Mouse (Mus musculus) thymus, postnatal 0 days (tissue): ENCODE data around the gene Jazf1. TPM values are rescaled to one million over a fixed set of nuclear protein-coding genes. Genes with fewer than 3 reads are reported as not detected.

ENCODE experiments used
- DNase-seq: peaks from one replicate; pipeline ENCODE4 v3.0.0-alpha.2; 2015; ENCODE audit warnings: low spot score
- polyA plus RNA-seq: library from polyadenylated mRNA; unstranded; fragments of >200 nt; fragmentation: Nextera tagmentation; extraction: Ambion mirVana; gene quantifications from 2 replicates; pipeline ENCODE4 v1.2.1, GENCODE M21; 2015

Jazf1 gene
- polyA plus RNA-seq, 1 experiment from 2014 or later, result 4.9 TPM

DNA sequence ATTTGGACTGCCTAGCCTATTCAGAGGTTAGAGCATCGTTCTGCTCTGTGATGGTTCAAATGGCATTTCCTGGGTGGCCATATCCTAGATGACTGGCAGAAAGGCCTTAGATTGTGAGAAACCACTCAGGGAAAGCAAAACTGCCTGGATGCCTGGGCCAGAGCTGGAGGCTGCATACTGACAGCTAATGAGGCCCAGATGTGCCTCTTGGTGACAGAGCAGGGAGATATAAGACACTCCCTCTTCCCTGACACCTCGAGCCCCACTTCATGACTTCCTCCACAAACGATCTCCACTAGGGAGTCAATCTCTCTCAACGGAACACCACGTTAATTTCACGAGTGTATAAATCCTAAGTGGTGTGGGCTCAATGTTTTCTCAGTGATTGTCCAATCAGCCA lies 207.7 kb downstream of the Jazf1 start:
- no peak for DNase-seq

DNA sequence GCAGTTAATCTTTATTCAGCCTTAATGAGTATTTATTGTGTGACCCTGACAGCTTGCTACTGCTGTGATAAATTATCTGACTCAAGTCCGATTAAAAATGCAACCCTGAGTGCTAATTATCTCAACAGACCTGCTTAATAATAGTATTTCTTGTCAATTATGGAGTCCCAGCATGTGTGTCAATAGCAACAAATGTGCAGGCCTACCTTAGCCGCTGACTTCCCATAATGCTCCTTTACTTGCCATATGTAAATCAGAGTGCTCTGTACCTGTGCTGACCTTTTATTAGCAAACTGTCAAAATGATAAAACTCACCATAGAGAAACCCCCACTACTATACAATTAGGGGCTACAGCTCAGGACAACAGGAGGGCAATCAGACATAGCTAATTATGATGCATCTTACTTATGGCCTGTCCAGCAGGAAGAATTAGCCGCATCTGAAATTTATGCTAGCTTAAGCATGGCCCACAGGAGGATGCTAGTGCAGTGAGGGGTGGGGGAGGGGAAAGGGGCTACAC lies 209.5 kb downstream of the Jazf1 start:
- DNase-seq, result no peak

DNA sequence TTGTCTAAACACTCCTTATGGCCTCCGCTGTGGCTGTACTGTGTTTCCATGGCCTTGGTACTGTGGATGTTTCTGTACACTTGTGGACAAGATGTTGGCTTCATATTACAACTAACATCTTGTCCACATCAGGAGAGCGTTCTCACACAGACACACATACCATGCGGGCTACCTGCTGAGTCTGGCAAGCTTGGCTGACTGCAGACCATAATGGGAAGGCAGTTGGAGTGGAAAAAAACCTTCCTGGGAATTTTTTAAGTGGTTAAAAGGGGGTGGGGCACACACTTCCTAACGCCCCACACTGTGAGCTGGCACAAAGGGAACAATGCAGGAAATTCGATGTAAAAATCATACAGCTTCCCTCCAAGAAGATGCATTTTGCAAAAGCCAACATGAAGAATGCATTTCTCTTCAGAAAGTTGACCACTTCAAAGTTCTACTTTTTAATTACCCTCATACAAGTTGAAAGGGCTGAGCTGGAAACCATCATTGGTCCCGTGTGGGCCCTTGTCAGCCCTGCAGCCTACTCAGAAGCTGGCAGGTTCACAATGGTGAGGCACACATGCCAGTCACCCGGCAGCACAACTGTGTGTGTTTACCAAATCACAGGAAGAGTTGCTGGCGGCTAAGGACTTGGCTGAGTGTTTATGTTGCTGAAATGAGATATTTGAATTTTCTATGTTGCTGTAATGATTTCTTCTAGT lies 215.9 kb downstream of the Jazf1 start:
- no peak for DNase-seq

DNA sequence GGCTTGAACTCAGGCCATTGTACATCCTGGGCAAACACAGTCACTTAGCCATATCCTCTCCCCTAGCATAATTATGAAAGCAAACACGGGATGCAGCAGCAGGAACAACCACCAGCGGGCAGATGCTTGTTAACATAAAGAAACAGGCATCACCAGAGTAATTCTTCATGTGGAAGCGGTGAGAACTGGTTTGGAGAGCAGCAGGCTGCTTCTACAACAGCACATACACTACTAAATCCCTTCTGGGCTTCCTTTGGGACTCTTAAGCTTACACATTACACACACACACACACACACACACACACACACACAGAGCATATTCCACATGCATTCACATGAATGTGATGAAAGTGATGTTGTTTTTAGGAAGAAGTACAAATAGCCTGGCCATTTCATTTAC lies 216.5 kb downstream of the Jazf1 start:
- no peak for DNase-seq

DNA sequence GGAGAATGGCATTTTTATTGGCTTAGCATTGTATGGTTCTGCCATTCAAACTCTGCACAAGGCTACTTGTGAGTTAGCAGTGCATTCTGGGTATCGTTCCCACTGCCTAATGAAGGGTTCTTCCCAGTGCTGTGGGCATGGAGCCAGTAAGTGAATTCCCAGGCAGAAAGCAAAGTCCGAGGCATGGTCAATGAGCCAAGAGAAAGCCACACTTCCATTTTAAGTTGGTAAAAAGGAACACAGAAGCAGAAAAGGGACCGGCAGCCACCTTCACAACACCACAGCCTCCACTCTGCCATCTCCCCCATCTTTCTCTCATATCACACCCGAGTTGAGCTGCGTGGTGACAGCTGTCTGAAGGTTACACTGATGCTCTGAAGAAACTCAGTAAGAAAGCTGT lies 217.4 kb downstream of the Jazf1 start:
- DNase-seq, result peak; percentile 26

DNA sequence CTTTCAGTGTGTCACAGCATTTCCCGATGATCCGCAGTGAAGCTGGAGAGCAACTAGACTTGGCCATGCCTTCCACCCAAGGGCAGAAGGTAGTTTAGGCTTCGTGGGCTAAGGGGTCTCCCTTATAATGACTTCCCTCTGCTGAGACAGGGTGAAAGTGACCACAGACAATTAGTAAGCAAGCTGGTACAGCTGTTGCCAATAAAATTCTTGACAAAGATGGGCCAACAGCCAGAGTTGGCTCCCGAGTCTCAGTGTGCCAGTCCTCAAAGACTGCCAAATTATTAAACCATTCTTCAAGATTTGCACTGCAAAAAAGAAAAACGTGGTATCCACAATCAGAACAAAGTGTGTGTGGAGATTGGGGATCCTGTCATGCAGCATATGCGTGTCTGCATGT lies 220.2 kb downstream of the Jazf1 start:
- no peak for DNase-seq

DNA sequence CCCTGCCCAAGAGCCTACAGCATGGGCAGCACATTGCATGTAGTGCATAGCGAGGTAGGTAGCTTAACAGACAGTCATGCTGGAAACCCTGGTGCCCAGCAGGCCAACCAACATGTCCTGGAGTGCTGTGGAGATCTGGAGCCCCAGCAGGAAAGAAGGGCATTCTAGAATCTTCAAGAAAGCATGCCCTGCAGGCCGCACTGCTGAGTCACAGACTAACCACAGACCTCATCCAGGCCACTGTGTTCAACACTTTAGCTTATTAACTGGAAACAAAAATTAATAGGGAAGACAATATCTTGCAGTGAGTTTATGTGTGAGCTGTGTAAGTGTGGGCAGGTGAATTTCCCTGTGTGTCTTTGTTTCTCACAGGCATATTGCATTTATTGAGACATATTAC lies 222.1 kb downstream of the Jazf1 start:
- no peak for DNase-seq

DNA sequence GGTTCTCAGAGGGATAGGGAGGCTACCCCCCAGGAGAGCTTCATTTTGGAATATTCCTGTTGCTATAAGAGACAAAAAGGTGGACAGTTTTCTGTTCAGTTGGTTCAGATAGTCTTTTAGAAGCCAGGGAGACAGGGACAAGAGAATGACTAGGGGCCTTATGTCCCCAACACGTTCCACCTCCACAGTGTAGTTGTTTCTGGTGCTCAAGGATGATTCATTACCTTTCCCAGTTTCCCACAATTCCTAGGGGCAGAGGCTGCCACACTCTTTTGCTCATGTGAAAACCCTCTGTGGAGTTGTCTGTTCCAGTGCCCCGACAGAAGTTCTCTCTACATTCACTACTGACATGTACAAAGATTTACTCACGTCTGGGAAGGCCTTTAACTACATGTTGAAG lies 223.7 kb downstream of the Jazf1 start:
- no peak for DNase-seq

DNA sequence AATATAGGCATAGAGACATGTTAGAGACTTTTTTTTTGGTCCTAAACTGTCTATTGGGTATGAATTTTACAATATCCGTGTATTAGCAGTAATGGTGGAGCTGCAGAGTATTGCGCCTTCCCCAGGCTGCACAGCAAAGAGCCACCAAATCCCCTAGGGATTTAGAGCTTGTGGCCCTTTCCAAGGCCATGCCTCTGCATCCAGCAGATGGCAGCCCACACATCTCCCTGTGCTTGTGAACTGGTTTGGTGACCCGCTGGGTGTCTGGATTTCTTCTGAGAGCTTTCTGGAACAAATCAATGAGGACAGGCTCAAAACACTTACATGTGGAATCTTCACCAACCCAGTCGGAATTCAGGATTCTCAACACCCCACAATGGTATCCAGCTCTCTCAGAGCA lies 225.4 kb downstream of the Jazf1 start:
- DNase-seq, result no peak

DNA sequence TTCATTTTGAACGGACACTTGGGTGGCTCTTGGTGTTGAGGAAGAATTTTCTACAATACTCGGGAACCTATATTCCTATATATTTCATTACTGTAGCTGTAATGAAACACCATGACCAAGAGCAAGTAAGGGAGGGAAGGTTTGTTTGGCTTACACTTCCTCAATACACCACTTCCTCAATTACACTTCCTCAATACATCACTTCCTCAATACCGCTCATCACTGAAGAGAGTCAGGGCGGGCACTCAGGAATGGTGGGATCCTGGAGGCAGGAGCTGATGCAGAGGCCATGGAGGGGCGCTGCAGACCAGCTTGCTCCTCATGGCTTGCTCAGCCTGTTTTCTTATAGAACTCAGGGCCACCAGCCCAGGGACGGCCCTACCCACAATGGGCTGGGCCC lies 225.8 kb downstream of the Jazf1 start:
- no peak for DNase-seq

DNA sequence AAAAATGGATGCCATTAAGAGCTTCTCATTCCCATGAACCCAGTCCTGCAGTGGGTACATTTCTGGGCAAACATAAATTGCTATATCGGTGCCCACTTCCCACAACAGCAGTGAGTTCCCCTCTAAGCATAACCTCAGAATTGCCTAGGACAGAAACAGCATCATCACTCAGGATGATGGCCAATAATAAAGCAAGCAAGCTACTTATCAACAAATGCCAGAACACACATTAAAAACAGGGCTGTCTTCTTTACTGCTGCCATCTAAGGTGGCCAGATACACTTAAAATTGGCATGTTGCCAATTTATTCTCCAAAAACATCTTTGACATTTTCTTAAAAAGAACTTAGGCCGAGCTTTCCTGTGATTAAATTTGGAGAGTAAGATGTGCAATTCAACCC lies 226.8 kb downstream of the Jazf1 start:
- DNase-seq, result no peak

DNA sequence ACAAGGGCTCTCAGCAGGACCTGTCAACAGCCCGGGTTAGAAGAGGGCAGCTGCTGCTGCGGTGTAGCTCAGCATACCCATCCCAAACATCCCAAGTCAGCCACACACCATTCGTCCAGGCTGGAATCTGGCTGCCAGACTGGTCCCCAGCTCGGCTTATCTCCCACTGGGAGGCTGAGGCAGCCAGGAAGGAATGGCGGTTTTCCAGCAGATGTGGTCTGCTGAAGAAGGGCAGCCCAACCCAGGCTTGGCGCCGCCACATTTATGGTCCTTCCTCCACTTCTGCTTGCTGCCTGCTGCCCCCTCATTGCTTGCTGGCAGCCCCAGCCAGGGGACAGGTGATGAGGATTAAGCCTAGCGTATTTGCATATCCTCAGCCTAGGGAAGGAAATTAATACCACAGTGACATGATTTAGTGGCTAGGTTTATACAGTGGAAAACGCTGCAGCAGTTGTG lies 227.8 kb downstream of the Jazf1 start:
- no peak for DNase-seq

DNA sequence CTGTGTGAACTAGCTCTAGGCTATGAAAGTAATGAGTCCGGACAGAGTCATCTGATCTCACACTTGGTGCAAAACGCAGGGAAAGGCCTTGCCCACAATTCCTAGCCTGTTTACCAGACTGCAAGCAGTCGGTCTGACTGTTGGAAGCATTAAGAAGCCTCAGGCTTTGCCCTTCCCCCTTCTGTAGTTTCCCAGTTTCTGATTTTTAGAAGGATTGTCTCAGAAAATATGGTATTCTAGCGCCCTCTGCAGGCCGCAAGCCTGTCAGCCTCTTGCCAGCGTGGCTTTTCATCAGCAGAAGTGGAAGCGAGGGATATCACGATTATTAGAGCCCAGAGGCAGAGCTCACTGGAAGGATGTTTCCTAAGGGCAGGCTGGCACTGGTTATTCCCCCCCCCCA lies 229.7 kb downstream of the Jazf1 start:
- DNase-seq, result peak; percentile 84

DNA sequence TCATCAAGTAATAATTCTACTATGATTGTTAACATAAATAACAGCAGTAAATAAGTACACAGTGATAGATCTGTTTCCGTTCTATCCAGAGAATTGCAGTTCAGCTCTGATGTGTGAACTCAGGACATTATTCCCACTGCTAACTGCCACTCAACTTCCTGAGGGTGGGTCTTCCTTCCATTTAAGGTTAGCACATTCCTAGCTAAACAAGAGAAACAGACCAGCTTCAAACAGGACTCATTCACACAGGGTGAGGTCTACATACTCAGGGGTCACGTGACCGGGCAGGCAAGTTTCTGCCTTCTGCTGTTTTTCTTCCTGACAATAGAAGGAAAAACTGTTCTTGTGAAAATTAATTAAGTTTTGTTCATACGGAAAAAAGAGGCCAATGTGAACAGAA lies 230.6 kb downstream of the Jazf1 start:
- no peak for DNase-seq

DNA sequence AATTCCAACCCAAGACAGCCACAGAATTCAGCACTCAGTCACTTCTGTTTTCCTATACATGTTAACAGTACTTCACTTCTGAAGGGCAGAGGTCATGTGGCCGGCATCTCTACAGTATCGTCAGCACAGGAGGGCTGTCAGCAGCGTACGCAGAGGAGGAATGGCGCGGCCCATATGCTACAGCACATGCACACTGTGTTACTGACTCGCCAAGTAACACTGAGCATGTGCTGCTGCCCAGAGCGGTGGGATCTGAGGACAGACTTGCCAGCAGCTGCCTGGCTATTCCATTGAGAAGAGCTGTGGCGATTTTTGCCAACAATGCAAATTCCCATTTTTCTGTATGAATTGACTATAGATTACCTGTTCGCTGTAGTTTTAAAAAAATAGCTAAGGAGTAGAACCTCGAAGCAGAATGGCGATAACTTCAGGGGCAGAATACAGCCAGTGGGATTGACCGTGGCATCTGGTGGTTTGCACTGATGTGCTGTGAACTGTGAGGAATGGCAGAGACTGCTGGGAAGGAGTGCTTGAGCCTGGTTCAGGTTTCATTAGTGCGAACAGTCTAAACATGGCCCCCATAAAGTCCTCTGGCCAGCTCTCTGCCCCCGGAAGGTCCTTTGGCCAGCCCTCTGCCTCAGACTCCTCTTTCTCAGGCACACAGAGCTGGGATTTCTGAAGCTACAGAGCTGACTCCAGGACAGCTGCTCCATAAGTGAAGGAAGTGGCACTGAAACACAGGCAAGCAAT lies 232.1 kb downstream of the Jazf1 start:
- no peak for DNase-seq

DNA sequence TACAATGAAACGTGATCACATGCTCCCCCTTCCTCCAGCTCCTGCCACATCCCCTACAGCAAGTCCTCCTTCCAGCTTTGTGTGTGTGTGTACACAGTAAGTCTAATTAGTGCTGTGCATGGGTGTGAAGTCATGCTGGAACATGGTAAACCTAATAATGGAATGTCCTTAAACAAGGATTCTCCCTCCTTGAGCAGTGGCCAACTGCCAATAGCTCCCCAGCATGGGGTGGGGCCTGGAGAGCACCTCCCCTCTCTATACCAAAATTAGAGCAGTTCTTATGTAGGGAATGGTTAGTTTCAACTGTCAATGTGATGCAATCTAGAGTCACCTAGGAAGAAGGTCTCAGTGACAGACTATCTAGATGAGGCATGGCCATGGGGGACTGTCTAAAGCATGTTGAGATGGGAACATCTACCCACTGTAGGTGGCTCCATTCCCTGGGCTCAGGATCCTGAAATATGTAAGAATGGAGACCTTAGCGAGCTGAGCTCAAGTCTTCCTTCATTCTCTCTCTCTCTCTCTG lies 240.6 kb downstream of the Jazf1 start:
- no peak for DNase-seq

DNA sequence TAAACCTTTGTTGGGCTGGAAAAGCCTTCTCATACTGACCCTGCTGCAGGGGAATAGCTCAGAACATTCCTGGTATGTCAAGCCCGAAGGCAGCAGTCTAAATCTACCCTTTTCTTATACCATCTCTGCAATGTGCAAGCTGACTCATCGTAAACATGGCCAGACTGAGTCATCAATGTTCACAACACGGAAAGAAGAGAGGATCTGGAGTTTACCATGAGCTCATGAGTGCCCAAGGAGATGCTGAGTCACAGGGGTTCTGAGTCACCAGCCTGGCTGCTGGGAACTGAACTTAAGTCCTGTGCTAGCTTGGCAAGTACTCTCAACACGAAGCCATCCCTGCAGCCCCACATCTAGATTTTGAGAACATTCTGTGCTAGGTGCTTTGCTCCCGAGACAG lies 242.9 kb downstream of the Jazf1 start:
- DNase-seq, result no peak

DNA sequence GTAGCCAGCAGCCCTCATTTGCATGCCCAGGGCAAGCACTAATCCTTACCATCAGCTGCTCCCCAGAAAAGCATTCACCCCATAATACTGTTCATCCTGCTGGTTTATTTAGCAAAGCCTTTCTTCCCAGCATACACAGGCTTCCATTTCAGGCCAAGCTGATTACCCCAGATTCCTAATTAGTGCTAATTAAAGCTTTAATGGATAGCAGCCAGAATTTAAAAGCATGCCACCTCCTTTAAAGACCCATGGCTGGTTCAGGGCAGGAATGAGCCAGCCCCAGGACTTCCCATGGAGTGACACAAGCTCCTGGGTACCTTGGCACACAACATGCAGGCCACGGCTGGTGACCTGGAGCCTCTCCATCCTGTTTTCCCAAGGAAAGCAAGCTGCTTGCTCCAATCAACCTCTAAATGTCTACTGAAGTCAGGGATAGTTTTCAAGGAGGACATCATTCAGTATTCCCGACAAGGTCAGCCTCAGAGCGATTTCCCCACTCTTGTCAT lies 243.4 kb downstream of the Jazf1 start:
- DNase-seq, result no peak

DNA sequence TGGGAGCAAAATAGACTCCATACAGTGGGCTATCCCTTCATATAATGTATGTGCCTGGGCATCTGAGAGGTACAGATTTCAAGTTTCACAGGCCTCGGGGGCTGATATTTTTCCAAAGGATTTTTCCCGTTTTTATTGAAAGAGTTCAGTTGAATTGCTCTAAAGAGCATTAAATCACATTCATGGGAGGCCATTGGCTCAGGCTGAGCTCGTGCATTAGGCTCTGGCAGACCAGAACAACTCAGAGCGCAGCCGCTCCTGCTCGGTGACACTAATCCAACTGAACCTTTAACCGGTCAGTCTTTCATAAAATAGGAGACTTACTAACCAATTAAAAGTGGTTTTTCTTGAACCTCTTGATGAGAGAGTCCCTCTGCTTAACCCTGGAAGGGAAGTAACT lies 245.4 kb downstream of the Jazf1 start:
- no peak for DNase-seq

DNA sequence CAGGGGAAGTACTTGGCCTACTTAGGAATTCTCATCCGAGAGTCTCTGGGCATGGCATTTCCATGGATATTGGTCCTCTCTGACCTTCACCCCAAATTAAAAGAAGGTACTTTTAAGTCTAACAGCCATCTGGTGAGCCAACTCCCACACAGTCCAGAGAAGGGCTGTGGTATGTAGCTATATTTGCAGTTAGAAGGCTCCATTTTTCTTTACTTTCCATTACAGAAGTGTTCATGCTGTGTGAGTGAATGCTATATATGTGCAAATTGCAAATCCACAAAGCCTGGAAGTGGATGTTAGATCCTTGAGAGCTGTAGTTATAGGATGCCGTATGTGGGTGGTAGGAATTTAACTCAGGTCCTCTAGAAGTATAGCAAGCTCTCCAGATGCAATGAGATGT lies 245.8 kb downstream of the Jazf1 start:
- no peak for DNase-seq

DNA sequence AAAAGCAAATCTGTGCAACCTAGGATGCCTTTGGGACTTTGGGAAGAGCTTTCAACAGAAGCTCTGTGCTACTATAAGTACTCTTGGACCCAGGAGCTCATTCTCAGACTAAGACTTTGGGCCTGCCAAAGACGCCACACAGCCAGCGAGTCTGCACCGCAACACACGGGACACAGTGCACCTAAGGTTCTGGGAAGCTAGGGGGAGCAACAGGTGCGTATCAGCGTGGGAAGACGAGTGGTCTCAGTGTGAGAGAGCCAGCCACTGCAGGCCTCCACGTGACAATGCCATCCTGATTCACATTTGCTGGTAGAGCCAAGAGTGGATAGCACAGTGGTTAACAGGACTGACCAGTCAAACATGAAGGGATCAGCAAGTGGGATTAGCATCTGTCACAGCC lies 249.1 kb downstream of the Jazf1 start:
- DNase-seq, result peak; percentile 34

DNA sequence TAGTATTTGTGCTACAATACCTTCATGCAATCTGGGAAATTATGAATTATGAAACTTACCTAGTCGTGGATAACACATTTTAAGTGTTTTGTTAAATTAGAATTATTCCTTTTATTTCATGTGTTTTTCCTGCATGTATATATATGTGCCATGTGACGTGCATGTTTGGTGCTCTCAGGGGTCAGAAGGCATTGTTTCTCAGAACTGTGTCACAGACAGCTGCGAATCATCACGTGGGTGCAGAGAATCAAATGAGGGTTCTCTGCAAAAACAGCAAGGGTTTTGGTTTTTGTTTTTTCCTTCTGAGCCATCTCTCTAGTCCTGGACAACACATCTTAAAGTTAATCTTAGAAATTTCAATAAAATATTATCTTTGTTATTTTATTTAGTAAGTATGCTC lies 250.4 kb downstream of the Jazf1 start:
- peak; percentile 52 for DNase-seq
